Mouse (Mus musculus): ENCODE measurements at regions not wholly inside any gene's neighbourhood (a gene's known extent, or its start where the extent isn't known, plus 50 kb on each side); places are given as distances from the start of the nearest gene placed in this dataset.

DNA sequence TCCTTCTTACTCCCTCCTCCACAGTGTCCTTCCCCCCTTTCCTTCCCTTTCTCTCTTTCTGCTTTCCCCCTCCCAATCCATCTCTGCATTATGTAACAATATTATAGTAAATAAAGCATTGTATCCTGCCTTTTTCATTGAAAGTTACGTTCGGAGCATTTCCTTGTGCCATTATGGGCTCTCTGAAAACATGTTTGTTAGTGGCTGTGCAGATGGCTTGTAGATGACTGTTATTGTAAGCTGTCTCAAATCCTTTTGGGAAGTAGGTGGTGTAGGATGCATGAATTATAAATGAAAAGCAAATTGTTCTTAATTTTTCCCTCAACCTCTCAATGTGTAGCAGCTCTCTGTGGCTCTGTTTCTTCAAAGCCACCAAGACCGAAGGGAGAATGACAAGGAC is 66.0 kb upstream of the Gpr139 start:
- no peak for DNase-seq (ENCODE audit: low read depth, low spot score)

DNA sequence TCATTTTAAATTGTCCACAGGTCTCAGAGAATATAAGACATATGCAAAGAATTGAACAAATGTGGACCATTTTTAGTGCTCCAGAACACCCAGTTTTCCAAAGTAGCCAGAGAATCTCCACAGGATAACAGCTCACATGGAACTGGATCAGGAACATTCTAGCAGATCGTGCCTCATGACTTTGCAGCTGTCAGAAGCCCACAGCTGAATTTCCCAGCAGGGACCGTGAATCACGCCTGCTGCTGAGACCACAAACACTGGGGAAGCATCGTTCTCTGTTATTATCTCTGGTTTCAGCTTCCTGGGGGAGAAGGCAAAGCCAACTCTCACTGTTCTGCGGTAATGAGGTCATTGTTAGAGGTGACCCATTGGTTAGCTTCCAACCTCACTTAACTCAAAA is 60.4 kb upstream of the Gpr139 start:
- DNase-seq (ENCODE audit: low read depth, low spot score), result no peak

DNA sequence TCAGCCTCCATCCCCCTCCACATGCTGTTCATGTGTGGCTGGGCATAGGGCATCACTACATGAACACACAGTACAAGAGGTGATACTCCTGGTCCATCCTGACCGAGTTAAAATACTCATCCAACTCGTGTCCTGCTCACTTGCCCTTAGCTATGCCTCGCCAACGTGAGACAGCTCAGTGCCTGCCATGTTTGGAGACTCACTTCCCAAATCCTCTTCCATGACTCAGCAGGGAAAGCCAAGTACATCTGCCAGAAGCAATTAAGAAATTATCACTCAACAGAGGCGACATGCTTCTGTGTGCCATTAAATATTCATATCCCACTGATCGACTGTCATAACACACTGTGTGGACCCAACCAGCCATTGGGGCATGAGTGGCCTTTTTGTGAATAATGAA is 51.9 kb upstream of the Gpr139 start:
- no peak for DNase-seq (ENCODE audit: low read depth, low spot score)

All from mesoderm, embryonic 11.5 days (tissue).